Mouse (Mus musculus) MEL (cell line): ENCODE data around the gene Lrrc17. TPM values are rescaled to one million over a fixed set of nuclear protein-coding genes. Genes with fewer than 3 reads are reported as not detected.

ENCODE experiments used
- DNase-seq: peaks from one replicate; pipeline ENCODE4 v3.0.0; 2011; ENCODE audit warnings: low read depth, low spot score
- H3K27ac ChIP-seq: 2 replicates; pipeline ENCODE4 v1.5.1; 2012; ENCODE audit warnings: low read depth, mild to moderate bottlenecking, control low read depth, low read length, moderate library complexity; ENCODE audit not compliant: control insufficient read depth
- H3K27me3 ChIP-seq, 2 experiments: fragments of 150-350 bp in 1 of 2; sonication (generic) in 1 of 2; 2 replicates each; pipeline ENCODE4 v1.6.1; 2012; ENCODE audit warnings: low read length in 2 of 2, mild to moderate bottlenecking in 2 of 2, improper control_type of control experiment in 1 of 2, moderate library complexity in 1 of 2; ENCODE audit not compliant: insufficient read depth in 2 of 2, control insufficient read depth in 1 of 2
- H3K36me3 ChIP-seq, 2 experiments: 2 replicates each; pipeline ENCODE4 v1.6.1; 2012 to 2014; ENCODE audit warnings: low read length in 2 of 2, improper control_type of control experiment in 1 of 2, inconsistent platforms in 1 of 2, mild to moderate bottlenecking in 1 of 2; ENCODE audit not compliant: insufficient read depth in 2 of 2, control insufficient read depth in 1 of 2
- H3K4me1 ChIP-seq, 2 experiments: fragments of 150-350 bp in 1 of 2; sonication (generic) in 1 of 2; 2 replicates each; pipeline ENCODE4 v1.6.1; 2012; ENCODE audit warnings: low read length in 2 of 2, improper control_type of control experiment in 1 of 2, mild to moderate bottlenecking in 1 of 2; ENCODE audit not compliant: insufficient read depth in 2 of 2, control insufficient read depth in 1 of 2
- H3K4me3 ChIP-seq, 2 experiments: fragments of 150-350 bp in 1 of 2; sonication (generic) in 1 of 2; 2 replicates each; pipeline ENCODE4 v1.5.1; 2012; ENCODE audit warnings: low read depth in 2 of 2, low read length in 2 of 2, mild to moderate bottlenecking in 2 of 2, moderate library complexity in 2 of 2, control low read depth in 1 of 2, improper control_type of control experiment in 1 of 2; ENCODE audit not compliant: control insufficient read depth in 1 of 2, insufficient read depth in 1 of 2
- H3K79me2 ChIP-seq: 2 replicates; pipeline ENCODE4 v1.6.1; 2012; ENCODE audit warnings: mild to moderate bottlenecking, low read length, moderate library complexity; ENCODE audit not compliant: control insufficient read depth, poor library complexity, insufficient read depth
- H3K9ac ChIP-seq: 2 replicates; pipeline ENCODE4 v1.6.1; 2012; ENCODE audit warnings: low read depth, mild to moderate bottlenecking, control low read depth, low read length, moderate library complexity; ENCODE audit not compliant: control insufficient read depth, poor library complexity, severe bottlenecking
- H3K9me3 ChIP-seq: fragments of 150-350 bp; sonication (generic); replicated peaks from 2 replicates; pipeline ENCODE4 v1.6.1; 2012; ENCODE audit warnings: mild to moderate bottlenecking, low read length, improper control_type of control experiment, moderate library complexity; ENCODE audit not compliant: insufficient read depth
- CHD1 ChIP-seq: IDR thresholded peaks from 2 replicates; pipeline ENCODE4 v1.6.1; 2012; ENCODE audit warnings: low read depth, mild to moderate bottlenecking, inconsistent platforms, low read length, improper control_type of control experiment
- CHD2 ChIP-seq: IDR thresholded peaks from 2 replicates; pipeline ENCODE4 v1.6.1; 2011; ENCODE audit warnings: low read length, improper control_type of control experiment
- CTCF ChIP-seq, 3 experiments: IDR thresholded peaks in 2 of 3; conservative IDR thresholded peaks in 1 of 3; 2 replicates each; pipeline ENCODE4 v1.5.1; 2011 to 2012; ENCODE audit warnings: low read length in 3 of 3, low read depth in 2 of 3, mild to moderate bottlenecking in 2 of 3, improper control_type of control experiment in 1 of 3, inconsistent platforms in 1 of 3, mixed read lengths in 1 of 3, moderate library complexity in 1 of 3; ENCODE audit not compliant: control insufficient read depth in 1 of 3, insufficient read depth in 1 of 3, poor library complexity in 1 of 3, severe bottlenecking in 1 of 3
- ELF1 ChIP-seq: IDR thresholded peaks from 2 replicates; pipeline ENCODE4 v1.6.1; 2014; ENCODE audit warnings: low read depth, mild to moderate bottlenecking, inconsistent platforms, low read length, improper control_type of control experiment, moderate library complexity
- EP300 ChIP-seq, 2 experiments: IDR thresholded peaks; 2 replicates each; pipeline ENCODE4 v1.6.1; 2011; ENCODE audit warnings: improper control_type of control experiment in 2 of 2, low read length in 2 of 2, low read depth in 1 of 2, mild to moderate bottlenecking in 1 of 2
- ETS1 ChIP-seq: IDR thresholded peaks from 2 replicates; pipeline ENCODE4 v1.6.1; 2012; ENCODE audit warnings: low read depth, mild to moderate bottlenecking, inconsistent platforms, low read length, improper control_type of control experiment, moderate library complexity
- HCFC1 ChIP-seq: IDR thresholded peaks from 2 replicates; pipeline ENCODE4 v1.6.1; 2012; ENCODE audit warnings: low read depth, mild to moderate bottlenecking, inconsistent platforms, low read length, improper control_type of control experiment, moderate library complexity
- MEF2A ChIP-seq: IDR thresholded peaks from 2 replicates; pipeline ENCODE4 v1.6.1; 2014; ENCODE audit warnings: low read depth, mild to moderate bottlenecking, inconsistent platforms, low read length, improper control_type of control experiment; ENCODE audit not compliant: poor library complexity, insufficient replicate concordance, severe bottlenecking; ENCODE audit errors: extremely low read depth
- MXI1 ChIP-seq: IDR thresholded peaks from 2 replicates; pipeline ENCODE4 v1.6.1; 2011; ENCODE audit warnings: mild to moderate bottlenecking, low read depth, low read length, improper control_type of control experiment
- NRF1 ChIP-seq: IDR thresholded peaks from 2 replicates; pipeline ENCODE4 v1.6.1; 2014; ENCODE audit warnings: low read depth, mild to moderate bottlenecking, inconsistent platforms, low read length, improper control_type of control experiment, moderate library complexity; ENCODE audit not compliant: poor library complexity, insufficient read depth, severe bottlenecking
- POLR2A ChIP-seq, 2 experiments: IDR thresholded peaks; 2 replicates each; pipeline ENCODE4 v1.6.1; 2011 to 2012; ENCODE audit warnings: low read length in 2 of 2, mild to moderate bottlenecking in 2 of 2, control low read depth in 1 of 2, improper control_type of control experiment in 1 of 2, low read depth in 1 of 2, moderate library complexity in 1 of 2; ENCODE audit not compliant: control insufficient read depth in 1 of 2, insufficient read depth in 1 of 2, poor library complexity in 1 of 2
- POLR2AphosphoS2 ChIP-seq: IDR thresholded peaks from 2 replicates; pipeline ENCODE4 v1.6.1; 2011; ENCODE audit warnings: low read length, improper control_type of control experiment
- RCOR1 ChIP-seq: IDR thresholded peaks from 2 replicates; pipeline ENCODE4 v1.6.1; 2012; ENCODE audit warnings: low read depth, mild to moderate bottlenecking, inconsistent platforms, low read length, improper control_type of control experiment
- TAL1 ChIP-seq: IDR thresholded peaks from 2 replicates; pipeline ENCODE4 v1.6.1; 2012; ENCODE audit warnings: mild to moderate bottlenecking, inconsistent platforms, low read length, moderate library complexity, mixed read lengths
- TBP ChIP-seq: IDR thresholded peaks from 2 replicates; pipeline ENCODE4 v1.8.0; 2011; ENCODE audit warnings: low read depth, low read length, improper control_type of control experiment
- ZC3H11A ChIP-seq: IDR thresholded peaks from 2 replicates; pipeline ENCODE4 v1.6.1; 2012; ENCODE audit warnings: low read depth, mild to moderate bottlenecking, inconsistent platforms, low read length, improper control_type of control experiment
- ZMIZ1 ChIP-seq: IDR thresholded peaks from 2 replicates; pipeline ENCODE4 v1.6.1; 2012; ENCODE audit warnings: low read depth, mild to moderate bottlenecking, inconsistent platforms, low read length, improper control_type of control experiment, moderate library complexity
- ZNF384 ChIP-seq: IDR thresholded peaks from 2 replicates; pipeline ENCODE4 v1.6.1; 2012; ENCODE audit warnings: low read depth, mild to moderate bottlenecking, inconsistent platforms, low read length, improper control_type of control experiment
- polyA plus RNA-seq, 2 experiments: library from polyadenylated mRNA; stranded (reverse) in 1 of 2; unstranded in 1 of 2; fragments of >175 nt in 1 of 2; fragments of >200 nt in 1 of 2; gene quantifications; 2 replicates each; pipeline versions ENCODE4 v1.2.1 to v1.2.4; 2012; ENCODE audit warnings: low replicate concordance in 2 of 2, low read depth in 1 of 2; ENCODE audit not compliant: insufficient read length in 2 of 2, insufficient read depth in 1 of 2, missing spikeins in 1 of 2
- total RNA-seq: library from RNA; depleted of rRNA; stranded (reverse); fragments of 300-350 nt; gene quantifications from 2 replicates; pipeline ENCODE4 v1.2.3, GENCODE M21; 2012

Gene Lrrc17
- total and polyA plus RNA-seq, 3 experiments, result not detected

- Histone ChIP-seq H3K79me2 (no peaks in the 10 kb centered on the region), H3K9me3 (no peaks in the 10 kb centered on the region), H3K27ac (no peak overlapping the region), H3K4me3 (no peak overlapping the region), H3K4me1 (no peaks in the 10 kb centered on the region), H3K27me3 (peaks cover 4 to 10% of the 10 kb centered on the region in 2 experiments; a peak in 3 of 4 replicates), H3K9ac (no peak overlapping the region), H3K36me3 (no peaks in the 10 kb centered on the region)
- no peak for DNase-seq
- TF ChIP-seq ELF1, result no peak
- no peak for TF ChIP-seq POLR2AphosphoS2
- no peak for TF ChIP-seq CHD1
- no peak for TF ChIP-seq CHD2
- no peak for TF ChIP-seq ZNF384
- no peak for TF ChIP-seq TBP
- no peak for TF ChIP-seq ETS1
- no peak for TF ChIP-seq ZC3H11A
- no peak for TF ChIP-seq RCOR1
- no peak for TF ChIP-seq ZMIZ1
- TF ChIP-seq NRF1, result no peak
- TF ChIP-seq HCFC1, result no peak
Observed at GRCm38 (mm10) chr5:21565392-21566065, 22.2 kb downstream of the Lrrc17 start.

GRCm38 (mm10) chr5:21567784-21568183, 24.4 kb downstream of the Lrrc17 start:
- DNase-seq, result no peak
- Histone ChIP-seq H3K79me2 (no peaks in the 10 kb centered on the region), H3K9me3 (no peaks in the 10 kb centered on the region), H3K27ac (no peak overlapping the region), H3K36me3 (no peaks in the 10 kb centered on the region), H3K9ac (no peak overlapping the region), H3K27me3 (peaks cover 4 to 5% of the 10 kb centered on the region in 2 experiments; a peak in 3 of 4 replicates), H3K4me1 (no peaks in the 10 kb centered on the region), H3K4me3 (no peak overlapping the region)
- TF ChIP-seq CTCF (IDR thresholded peaks at IDR 0.05 in 2 of 3, conservative IDR thresholded peaks at IDR 0.05 in 1 of 3; ENCODE audit: control insufficient read depth in 1 of 3, insufficient read depth in 1 of 3, low read depth in 2 of 3, low read length in 3 of 3, poor library complexity in 1 of 3, severe bottlenecking in 1 of 3), result no peak
- no peak for TF ChIP-seq MEF2A
- TF ChIP-seq POLR2A (IDR thresholded peaks at IDR 0.05; ENCODE audit: control insufficient read depth in 1 of 2, insufficient read depth in 1 of 2, low read depth in 1 of 2, low read length in 2 of 2, poor library complexity in 1 of 2), result no peak
- no peak for TF ChIP-seq CHD2
- TF ChIP-seq TAL1, result no peak
- TF ChIP-seq MXI1, result no peak
- no peak for TF ChIP-seq EP300 (IDR thresholded peaks at IDR 0.05; ENCODE audit: low read depth in 1 of 2, low read length in 2 of 2)
